Mouse (Mus musculus): Measurements from ENCODE around the gene Adgre1. TPM values are rescaled to one million over a fixed set of nuclear protein-coding genes. Genes with fewer than 3 reads are reported as not detected.
A peak's percentile ranks its signal among the peaks of the same experiment; 100 is the strongest.
"Not testable (repeated sequence)": the region's sequence is repeated elsewhere in the genome, so short reads cannot be mapped to it uniquely, and the experiment has no call there.

The Adgre1 gene
- not detected for polyA plus RNA-seq (2021)

DNA sequence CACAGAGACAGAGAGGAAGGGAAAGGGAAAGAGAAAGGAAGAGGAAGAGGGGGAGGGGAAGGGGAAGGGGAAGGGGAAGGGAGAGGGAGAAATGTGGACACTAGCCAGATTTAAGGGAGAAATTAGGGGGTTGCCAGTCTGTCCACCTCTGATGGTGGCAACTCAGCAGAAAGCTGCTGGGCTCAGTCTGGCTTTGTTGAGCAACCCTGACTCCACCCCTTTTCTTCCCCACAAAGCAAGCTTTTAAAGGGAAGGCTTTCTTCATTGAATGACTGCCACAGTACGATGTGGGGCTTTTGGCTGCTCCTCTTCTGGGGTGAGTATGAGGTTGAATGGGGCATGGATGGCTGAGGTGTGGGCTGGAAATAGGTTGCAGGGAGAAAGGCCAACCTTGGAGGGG, at the start of gene Adgre1:
Adgre1 (plus strand) TSS at position 251 of the 400 bp plus-strand sequence.
- ChIA-PET POLR2A (no interaction called here), CTCF (no interaction called here)
- DNase-seq (ENCODE audit: low read depth, low spot score) = no peak

DNA sequence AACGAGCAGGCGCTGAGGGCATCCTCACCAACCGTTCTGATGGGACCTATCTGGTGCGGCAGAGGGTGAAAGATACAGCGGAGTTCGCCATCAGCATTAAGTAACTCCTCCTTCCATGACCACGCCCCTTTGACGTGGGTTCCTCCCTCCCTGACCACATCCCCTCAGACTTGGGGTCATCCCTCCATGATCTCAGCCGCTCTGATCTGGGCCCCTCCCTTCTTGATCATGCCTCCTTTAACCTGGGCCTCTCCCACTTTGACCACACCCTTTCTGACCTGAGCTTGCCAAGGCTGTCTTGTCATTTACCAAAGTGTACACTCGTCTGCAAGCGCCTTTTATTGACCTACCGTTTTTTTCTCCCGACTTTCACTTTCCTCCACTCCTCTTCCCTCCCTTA, 46.7 kb upstream of the Adgre1 start:
- in situ Hi-C loops (cut with MboI; ENCODE audit: low pct_unique_long_range_greater_than_20kb) = no loop called here
- DNase-seq (ENCODE audit: low read depth, low spot score) (no peak), ATAC-seq (no peak)
- TF ChIP-seq CTCF (IDR thresholded peaks at IDR 0.05) = no peak
- POLR2A ChIA-PET = no interaction called here
- peaks cover 5% of the 10 kb centered on the region for H3K27me3 ChIP-seq
- CTCF ChIA-PET = no interaction called here

More for the DNA sequence above, at the start of gene Adgre1:
- ATAC-seq = no peak
- in situ Hi-C loops (cut with MboI; ENCODE audit: low pct_unique_long_range_greater_than_20kb) = no loop called here
- no peak for TF ChIP-seq CTCF (IDR thresholded peaks at IDR 0.05)
- no peaks in the 10 kb centered on the region for H3K27me3 ChIP-seq

DNA sequence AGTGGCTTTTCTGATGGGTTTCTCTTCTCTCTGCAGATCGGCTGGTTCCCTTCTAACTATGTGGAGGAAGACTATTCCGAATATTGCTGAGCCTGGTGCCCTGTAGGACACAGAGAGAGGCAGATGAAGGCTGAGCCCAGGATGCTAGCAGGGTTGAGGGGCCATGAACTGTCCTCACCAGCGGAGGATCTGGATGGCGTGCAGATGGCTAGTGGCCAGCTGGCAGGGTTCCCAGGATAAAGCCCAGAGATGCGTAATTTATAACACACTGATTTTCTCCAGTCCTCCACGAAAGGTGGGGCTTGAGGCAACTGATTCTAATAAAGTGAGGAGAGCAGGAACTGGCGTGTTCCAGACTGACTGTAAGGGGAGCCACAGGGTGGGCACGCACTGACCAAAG, 30.9 kb upstream of the Adgre1 start:
- TF ChIP-seq CTCF (IDR thresholded peaks at IDR 0.05) = no peak
- POLR2A ChIA-PET = no interaction called here
- ATAC-seq (no peak), DNase-seq (ENCODE audit: low read depth, low spot score) (no peak)
- CTCF ChIA-PET = no interaction called here
- in situ Hi-C loops (cut with MboI; ENCODE audit: low pct_unique_long_range_greater_than_20kb) = no loop called here
- H3K27me3 ChIP-seq = peaks cover 9% of the 10 kb centered on the region

DNA sequence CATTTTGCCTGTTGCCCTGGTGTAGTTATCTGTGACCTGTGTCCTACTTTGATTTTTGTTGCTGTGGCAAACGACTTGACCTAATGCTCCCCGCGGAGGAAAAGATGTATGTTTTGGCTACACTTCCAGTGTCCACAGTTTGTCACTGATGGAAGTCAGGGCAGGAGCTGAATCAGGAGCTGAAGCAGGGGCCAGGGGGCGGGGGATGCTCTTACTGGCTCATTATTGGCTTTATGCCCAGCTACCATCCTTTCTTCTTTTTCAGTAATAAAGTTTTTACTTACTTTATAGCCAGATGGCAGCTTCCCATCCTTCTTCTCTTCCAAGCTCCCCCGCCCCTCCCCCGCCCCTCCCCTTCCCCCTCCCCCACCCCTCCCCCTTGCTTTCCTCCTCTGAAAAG, 29.5 kb upstream of the Adgre1 start:
- CTCF ChIA-PET = no interaction called here

DNA sequence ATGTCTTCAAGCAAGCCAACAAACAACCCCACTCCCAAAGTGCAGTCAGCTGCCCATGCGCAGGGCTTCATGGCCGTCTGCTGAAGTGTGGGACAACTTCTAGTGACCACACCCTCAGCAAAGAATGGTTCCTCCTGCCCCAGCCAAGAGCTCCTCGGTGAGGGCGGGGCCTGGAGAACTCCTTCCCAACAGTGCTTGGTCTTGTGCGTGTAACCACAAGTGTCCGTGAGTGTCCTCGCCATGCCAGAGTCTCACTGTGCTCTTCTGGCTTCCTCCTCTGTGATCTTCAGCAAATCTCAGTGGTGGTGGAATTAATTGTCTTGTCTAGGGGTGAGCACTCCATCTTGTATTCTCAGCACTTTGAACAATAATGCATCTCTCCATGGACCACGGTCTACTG, 27.5 kb upstream of the Adgre1 start:
- in situ Hi-C loops (cut with MboI; ENCODE audit: low pct_unique_long_range_greater_than_20kb) = loop anchor here (5.0 to 10.0 kb wide), 4 partner anchors 44 to 336 kb away; partner anchors contain the start of genes Alkbh7 and Clpp
- TF ChIP-seq CTCF (IDR thresholded peaks at IDR 0.05) = no peak
- H3K27me3 ChIP-seq = no peaks in the 10 kb centered on the region
- ChIA-PET POLR2A (no interaction called here), CTCF (interaction anchor here (1.3 kb wide), 1 partner anchor 54 kb away, joined by 3 read pairs; no protein-coding TSS in a partner anchor)
- no peak for DNase-seq (ENCODE audit: low read depth, low spot score)
- no peak for ATAC-seq

More for the DNA sequence above, 29.5 kb upstream of the Adgre1 start:
- in situ Hi-C loops (cut with MboI; ENCODE audit: low pct_unique_long_range_greater_than_20kb) = no loop called here
- ATAC-seq = no peak
- POLR2A ChIA-PET = no interaction called here
- peaks cover 7% of the 10 kb centered on the region for H3K27me3 ChIP-seq
- DNase-seq (ENCODE audit: low read depth, low spot score) = no peak
- no peak for TF ChIP-seq CTCF (IDR thresholded peaks at IDR 0.05)

DNA sequence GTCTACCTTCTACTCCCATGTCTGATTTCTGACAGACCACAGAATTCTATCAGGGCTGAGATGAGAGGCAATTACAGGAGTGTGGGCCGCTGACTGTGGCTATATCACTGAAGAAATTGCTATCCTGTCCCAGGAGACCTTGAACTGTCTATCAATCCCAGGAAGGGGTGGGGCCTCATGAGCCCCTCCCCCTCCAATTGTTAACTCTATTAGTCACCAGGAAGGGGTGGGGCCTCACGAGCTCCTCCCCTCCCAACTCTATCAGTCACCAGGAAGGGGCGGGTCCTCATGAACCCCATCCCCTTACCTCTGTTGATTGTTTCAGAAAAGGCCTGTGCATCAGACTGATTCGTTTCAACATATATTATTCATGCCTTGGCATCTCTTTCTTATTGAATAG, 26.2 kb upstream of the Adgre1 start:
- ChIA-PET POLR2A (no interaction called here), CTCF (interaction anchor here (1.5 kb wide), 1 partner anchor 113 kb away, joined by 5 read pairs; no protein-coding TSS in a partner anchor)
- ATAC-seq (no peak), DNase-seq (ENCODE audit: low read depth, low spot score) (no peak)
- H3K27me3 ChIP-seq = no peaks in the 10 kb centered on the region
- in situ Hi-C loops (cut with MboI; ENCODE audit: low pct_unique_long_range_greater_than_20kb) = loop anchor here (5.0 to 10.0 kb wide), 4 partner anchors 45 to 337 kb away; partner anchors contain the start of genes Alkbh7 and Clpp
- TF ChIP-seq CTCF (IDR thresholded peaks at IDR 0.05) = no peak

DNA sequence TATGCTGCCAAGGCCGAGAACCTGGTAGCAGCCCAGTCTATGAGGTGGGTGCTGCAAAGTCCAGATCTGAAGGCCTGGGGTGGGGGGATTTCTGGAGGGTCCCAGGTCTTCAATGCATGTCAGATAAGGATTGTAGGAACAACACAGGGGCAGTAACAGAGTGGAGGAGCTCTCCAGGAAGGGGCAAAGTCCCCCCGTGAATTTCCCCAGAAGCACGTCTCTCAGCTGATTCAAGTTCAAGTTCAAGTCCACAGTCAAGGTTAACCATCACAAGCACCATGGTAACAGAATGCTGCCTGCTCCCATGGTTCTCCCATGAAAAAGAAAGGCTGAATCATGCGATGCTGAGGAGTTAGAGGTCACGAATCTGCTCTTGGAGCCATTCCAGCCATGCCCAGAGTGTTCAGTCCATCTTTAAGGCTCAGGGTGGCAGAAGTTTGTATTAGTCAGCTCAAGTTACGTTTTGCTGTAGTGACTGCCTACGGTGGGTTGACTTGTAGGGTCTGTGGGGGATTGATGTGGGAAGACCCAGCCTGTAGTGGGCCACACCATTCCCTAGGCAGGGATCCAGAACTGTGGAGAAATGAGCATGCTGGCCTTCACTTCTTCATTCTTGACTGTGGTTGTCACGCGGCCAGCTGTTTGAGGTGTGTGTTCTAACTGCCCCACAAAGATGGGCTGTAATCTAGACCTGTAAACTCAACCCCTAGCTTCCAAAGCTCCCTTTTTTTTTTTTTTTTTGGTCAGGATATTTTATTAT, 24.3 kb upstream of the Adgre1 start:
- in situ Hi-C loops (cut with MboI; ENCODE audit: low pct_unique_long_range_greater_than_20kb) = loop anchor here (5.0 to 10.0 kb wide), 4 partner anchors 47 to 339 kb away; partner anchors contain the start of genes Alkbh7 and Clpp
- no peak for TF ChIP-seq CTCF (IDR thresholded peaks at IDR 0.05)
- ChIA-PET POLR2A (no interaction called here), CTCF (interaction anchor here (0.6 to 2.2 kb wide), 21 partner anchors 10 to 284 kb away, joined by 3 to 18 read pairs (median 3); partner anchors contain the start of gene Gpr108)
- peaks cover 14% of the 10 kb centered on the region for H3K27me3 ChIP-seq
- no peak for DNase-seq (ENCODE audit: low read depth, low spot score)
- ATAC-seq = no peak

DNA sequence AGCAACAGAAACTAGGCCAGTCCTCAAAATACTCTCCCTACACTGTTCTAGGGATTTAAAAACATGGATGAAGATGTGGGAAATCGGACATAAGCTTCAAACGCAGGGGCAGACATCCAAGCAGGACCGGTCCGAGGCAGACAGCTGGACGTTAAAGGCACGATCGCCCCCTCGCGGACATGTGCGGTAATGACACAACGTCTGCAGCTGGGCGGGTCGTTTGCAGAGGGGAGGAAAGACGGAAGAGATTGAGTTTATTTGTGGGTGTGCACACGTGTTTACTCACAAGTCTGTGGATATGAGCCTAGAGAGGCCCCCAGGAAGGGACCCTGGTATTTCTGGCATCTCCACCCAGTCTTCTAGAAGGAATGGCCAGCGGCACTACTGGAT, 23.7 kb upstream of the Adgre1 start:
- DNase-seq (ENCODE audit: low read depth, low spot score) (no peak), ATAC-seq (no peak)
- H3K27me3 ChIP-seq = peaks cover 15% of the 10 kb centered on the region
- in situ Hi-C loops (cut with MboI; ENCODE audit: low pct_unique_long_range_greater_than_20kb) = loop anchor here (5.0 to 10.0 kb wide), 4 partner anchors 47 to 340 kb away; partner anchors contain the start of genes Alkbh7 and Clpp
- TF ChIP-seq CTCF (IDR thresholded peaks at IDR 0.05) = peak; percentile 93
- ChIA-PET POLR2A (no interaction called here), CTCF (interaction anchor here (0.6 to 2.2 kb wide), 25 partner anchors 10 to 285 kb away, joined by 3 to 18 read pairs (median 3); partner anchors contain the start of gene Gpr108)

DNA sequence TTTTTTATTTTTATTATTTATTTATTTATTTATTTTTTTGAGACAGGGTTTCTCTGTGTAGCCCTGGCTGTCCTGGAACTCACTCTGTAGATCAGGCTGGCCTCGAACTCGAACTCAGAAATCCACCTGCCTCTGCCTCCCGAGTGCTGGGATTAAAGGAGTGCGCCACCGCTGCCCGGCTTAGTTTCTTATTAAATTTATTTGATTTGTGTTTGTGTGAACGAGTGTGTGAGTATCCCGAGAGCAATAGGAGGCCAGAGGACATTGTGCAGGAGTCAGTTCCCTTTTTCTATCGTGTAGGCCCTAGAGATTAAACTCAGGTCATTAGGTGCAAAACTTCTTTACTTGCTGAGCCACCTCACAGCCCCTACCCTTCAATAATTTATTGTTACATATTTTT, 23.3 kb upstream of the Adgre1 start:
- DNase-seq (ENCODE audit: low read depth, low spot score); ATAC-seq; POLR2A ChIA-PET: not testable (repeated sequence)
- CTCF ChIA-PET = interaction anchor here (0.9 to 2.2 kb wide), 16 partner anchors 19 to 285 kb away, joined by 3 to 18 read pairs (median 4); partner anchors contain the start of gene Gpr108
- peaks cover 15% of the 10 kb centered on the region for H3K27me3 ChIP-seq
- in situ Hi-C loops (cut with MboI; ENCODE audit: low pct_unique_long_range_greater_than_20kb) = loop anchor here (10.0 kb wide), 2 partner anchors 240 to 340 kb away; partner anchors contain the start of genes Alkbh7 and Clpp

DNA sequence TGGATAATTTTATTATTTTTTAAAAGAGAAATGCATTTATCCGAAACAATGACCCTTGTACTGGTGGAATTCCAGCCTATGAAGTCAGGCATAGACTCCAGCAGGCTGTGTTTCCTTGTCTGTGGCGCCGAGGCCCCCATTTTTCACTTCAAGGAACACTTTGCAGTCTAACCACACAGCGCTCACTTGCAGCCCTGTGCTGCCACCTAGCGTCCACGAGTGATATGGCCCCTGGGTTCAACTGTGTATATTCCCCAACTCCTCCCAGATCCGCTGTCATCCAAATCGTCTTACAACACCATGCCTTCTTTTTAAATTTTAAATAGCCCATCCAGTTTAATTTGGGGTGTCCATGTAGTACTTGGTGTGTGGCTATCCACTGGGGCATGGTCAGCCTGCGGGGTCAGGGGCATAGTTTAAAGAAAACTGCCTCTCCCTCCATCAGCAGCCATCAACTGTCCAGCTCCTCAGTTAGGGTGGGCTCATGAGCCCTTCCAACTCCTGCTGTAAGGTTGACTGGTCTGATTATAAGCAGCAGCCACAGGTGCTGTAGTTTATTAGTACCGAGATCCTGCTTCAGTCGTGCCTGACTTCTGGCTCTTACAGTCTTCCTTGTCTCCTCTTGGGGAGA, 22.7 kb upstream of the Adgre1 start:
- peak; percentile 96 for TF ChIP-seq CTCF (IDR thresholded peaks at IDR 0.05)
- ChIA-PET POLR2A (interaction anchor here (0.9 kb wide), 1 partner anchor 28 kb away, joined by 3 read pairs; no protein-coding TSS in a partner anchor), CTCF (interaction anchor here (0.9 to 2.2 kb wide), 14 partner anchors 23 to 286 kb away, joined by 3 to 18 read pairs (median 4); partner anchors contain the start of gene Gpr108)
- in situ Hi-C loops (cut with MboI; ENCODE audit: low pct_unique_long_range_greater_than_20kb) = loop anchor here (10.0 kb wide), 2 partner anchors 241 to 341 kb away; partner anchors contain the start of genes Alkbh7 and Clpp
- ATAC-seq = peak; percentile 88
- peaks cover 18% of the 10 kb centered on the region for H3K27me3 ChIP-seq
- DNase-seq (ENCODE audit: low read depth, low spot score) = peak; percentile 34

Data from Patski (cell line).